Mouse (Mus musculus) testis, postnatal 10 days (tissue): ENCODE measurements at regions not wholly inside any gene's neighbourhood (a gene's known extent, or its start where the extent isn't known, plus 50 kb on each side); places are given as distances from the start of the nearest gene placed in this dataset.

ENCODE experiments used
- DNase-seq: peaks from one replicate; pipeline ENCODE4 v3.0.0; 2021; ENCODE audit warnings: low spot score

DNA sequence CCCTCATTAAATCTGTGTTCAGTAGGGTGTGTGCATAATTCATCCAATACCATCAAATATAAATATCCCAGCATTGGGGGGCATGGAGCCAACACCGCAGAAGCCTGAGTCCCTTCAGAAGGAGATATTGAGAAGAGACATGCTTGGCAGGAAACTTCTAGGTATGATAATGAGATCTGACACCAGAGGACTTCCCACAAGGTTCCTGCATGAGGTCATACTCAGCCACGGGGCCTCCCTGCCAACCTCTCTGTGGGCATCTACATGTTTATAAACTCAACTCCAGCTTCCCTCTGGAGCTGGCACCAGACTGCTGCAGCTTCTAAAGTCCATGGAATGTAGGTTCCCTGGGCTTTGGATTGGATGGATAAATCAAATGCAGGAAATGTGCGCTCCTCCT, 587.4 kb upstream of the Kdm8 start:
- no peak for DNase-seq

GRCm38 (mm10) chr7:124861397-124861796, 583.1 kb upstream of the Kdm8 start:
- DNase-seq: no peak

DNA sequence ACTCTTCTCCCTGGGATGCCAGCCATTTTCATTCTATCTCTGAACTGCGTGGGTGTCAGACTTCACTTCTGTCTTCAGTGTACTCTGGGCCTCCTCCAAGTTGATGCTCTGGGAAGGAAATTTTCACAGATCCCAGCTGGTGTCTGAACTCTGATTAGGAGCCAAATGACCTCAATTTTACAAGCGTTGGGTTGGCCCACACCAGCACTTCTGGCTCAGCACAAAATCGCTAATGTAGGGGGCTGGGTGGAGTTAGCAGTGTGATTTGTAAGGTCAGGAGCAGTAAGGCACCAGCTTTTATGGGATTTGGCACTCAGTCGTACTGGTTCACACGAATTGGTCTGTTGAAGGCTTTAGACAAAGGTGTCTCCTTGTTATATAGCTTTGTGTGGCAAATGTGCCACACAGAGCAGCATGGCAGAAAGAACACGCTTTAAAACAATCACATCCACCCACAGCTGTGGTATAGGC, 576.3 kb upstream of the Kdm8 start:
- DNase-seq: peak; percentile 49

GRCm38 (mm10) chr7:124868621-124869020, 575.9 kb upstream of the Kdm8 start:
- no peak for DNase-seq

DNA sequence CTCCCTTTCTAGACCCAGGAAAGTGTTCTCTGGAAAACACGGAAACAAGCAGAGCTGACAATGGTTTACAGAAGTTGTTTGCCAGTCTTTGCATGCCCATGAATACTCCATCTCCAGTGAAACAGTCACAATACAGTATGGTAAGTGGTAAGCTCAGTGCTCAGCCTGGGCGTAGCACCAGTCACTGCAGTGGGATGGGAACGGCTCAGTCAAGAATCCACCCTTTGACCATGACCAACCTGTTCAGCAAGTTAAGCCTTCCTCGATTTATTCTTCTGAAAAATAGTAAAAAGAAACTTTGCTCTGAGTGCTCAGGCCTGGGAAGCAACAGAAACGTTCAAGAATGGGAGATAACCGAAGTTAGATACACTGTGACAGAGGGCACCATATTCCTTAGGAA, 563.7 kb upstream of the Kdm8 start:
- no peak for DNase-seq

- no peak for DNase-seq
Measured at GRCm38 (mm10) chr7:124907233-124907632, 537.2 kb upstream of the Kdm8 start.

DNA sequence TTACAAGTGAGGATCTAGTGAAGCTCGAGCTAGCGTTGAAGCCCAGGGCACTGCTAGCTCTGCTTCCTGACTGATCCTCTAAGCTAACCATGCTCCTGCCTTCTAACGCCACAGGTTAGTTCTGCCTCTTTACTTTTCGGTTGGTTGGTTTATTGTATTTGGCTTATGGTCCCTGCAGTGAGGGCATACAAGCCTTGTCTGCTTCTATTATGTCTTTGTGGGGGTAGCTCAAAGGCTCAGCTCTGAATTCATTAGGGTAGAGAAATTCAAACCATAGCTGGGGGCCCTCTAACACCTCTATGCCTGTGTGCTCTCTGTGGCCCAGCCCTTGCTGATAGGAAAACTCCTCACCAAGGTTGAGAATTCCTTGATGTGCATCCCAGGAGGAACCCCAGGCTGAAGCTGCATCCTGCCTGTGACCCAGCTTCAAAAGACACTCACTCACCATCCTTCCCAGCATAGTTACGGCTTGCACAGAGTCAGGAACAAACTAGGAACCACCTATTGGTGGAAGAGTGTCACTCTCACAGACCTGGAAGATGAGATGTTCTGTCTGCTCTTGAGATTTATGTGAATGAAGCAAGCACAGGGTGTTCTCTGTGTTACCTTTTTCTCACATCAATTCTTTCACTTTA, 536.7 kb upstream of the Kdm8 start:
- no peak for DNase-seq

GRCm38 (mm10) chr7:124914061-124914460, 530.4 kb upstream of the Kdm8 start:
- DNase-seq: no peak

- no peak for DNase-seq
Measured at GRCm38 (mm10) chr7:124914479-124914878, 530.0 kb upstream of the Kdm8 start.

GRCm38 (mm10) chr7:124914972-124915371, 529.5 kb upstream of the Kdm8 start:
- no peak for DNase-seq

GRCm38 (mm10) chr7:124915637-124916036, 528.8 kb upstream of the Kdm8 start:
- DNase-seq: no peak

- peak; percentile 46 for DNase-seq
Measured at GRCm38 (mm10) chr7:124917606-124918120, 526.8 kb upstream of the Kdm8 start.

GRCm38 (mm10) chr7:124922806-124923205, 521.7 kb upstream of the Kdm8 start:
- no peak for DNase-seq

- DNase-seq: no peak
Measured at GRCm38 (mm10) chr7:124933573-124933972, 510.9 kb upstream of the Kdm8 start.

GRCm38 (mm10) chr7:124939357-124939756, 505.1 kb upstream of the Kdm8 start:
- no peak for DNase-seq

DNA sequence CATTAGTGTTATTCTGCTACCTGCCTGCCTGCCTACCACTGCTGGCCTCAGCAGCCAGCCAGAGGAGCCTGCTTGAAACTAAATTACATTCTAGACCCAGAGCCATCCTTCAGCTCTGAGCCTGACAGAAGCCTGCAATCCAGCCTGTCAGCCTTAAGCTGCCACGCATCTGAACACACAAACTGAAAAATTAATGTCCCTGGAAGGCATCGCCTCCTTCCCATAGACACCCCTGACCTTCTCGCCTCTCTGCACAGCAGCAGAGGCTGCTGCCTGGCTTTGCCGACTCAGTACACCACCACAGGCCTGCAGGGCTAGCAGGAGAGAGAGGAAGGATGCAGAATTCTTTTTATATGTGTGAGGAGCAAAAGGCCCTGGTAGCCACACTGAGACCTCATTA, 502.9 kb upstream of the Kdm8 start:
- DNase-seq: no peak

DNA sequence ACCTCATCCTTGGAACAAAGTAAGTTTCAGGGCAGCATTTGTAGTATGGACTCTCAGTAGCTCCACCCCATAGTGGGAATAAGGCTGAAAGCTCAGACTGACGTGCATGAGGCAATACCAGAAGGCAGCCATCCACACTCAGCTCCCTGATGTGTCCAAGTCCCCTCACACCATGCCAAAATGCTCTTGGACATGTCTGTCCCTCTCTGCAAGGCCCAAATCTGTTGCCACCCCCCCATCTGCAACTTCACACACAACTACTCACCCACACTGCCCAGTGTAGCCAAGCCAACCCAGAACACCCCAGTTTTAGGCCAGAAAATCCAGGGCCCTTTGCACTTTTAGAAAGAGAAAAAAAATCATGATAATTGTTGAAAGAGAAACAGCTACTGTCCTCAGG, 498.1 kb upstream of the Kdm8 start:
- no peak for DNase-seq

GRCm38 (mm10) chr7:124957329-124957728, 487.1 kb upstream of the Kdm8 start:
- DNase-seq: no peak

DNA sequence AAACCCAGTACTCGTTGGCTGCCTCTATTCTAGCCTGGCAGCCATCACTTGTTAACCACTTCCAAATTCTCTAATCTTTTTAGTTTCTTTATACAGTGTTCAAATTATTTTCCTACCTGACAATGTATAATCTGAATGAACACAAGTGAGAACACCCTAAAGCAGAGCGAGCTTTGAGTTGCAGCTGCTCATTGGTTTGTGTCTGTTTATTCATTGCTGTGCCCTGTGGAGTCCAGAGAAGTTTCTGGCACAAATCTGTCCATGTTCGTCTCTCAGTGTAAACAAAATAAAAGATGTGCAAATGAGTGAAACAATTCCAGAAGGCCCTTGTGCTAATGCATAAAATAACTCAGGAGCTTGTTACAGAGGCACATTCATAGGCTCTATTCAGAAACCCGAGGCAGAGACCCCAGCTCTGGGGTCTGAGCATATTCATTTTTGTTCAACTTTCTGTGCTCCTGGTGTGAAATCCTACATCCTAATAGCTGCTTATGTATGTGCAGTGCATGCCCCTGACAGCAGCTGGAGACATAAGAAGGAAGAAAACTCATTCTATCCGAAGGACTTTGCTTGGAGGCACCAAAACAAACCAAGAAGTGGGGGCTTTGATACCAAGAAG, 469.5 kb upstream of the Kdm8 start:
- DNase-seq: no peak

GRCm38 (mm10) chr7:124989456-124989855, 455.0 kb upstream of the Kdm8 start:
- DNase-seq: peak; percentile 43

GRCm38 (mm10) chr7:124990695-124991094, 453.8 kb upstream of the Kdm8 start:
- no peak for DNase-seq

DNA sequence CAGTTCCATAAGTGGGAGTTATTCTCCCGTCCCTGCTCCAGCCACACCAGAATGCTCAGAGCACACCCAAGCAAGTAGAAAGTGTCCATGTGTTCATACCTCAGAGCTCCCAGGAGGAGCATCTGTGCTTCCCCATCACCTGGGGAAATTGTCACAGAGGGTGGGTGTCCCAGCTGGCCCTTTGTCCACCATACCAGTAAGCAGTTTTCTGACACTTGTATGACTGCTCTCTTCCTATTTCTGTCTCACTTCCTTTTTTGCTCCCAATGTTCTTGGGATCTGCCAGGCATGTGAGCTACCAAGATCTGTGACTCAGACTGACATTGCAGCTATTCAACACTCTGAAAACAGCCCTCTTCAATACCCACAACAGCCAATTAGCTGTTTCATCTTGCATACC, 447.9 kb upstream of the Kdm8 start:
- DNase-seq: no peak

- DNase-seq: no peak
Measured at GRCm38 (mm10) chr7:125000669-125001068, 443.8 kb upstream of the Kdm8 start.

GRCm38 (mm10) chr7:125005638-125006037, 438.8 kb upstream of the Kdm8 start:
- DNase-seq: no peak
